Mouse (Mus musculus): ENCODE measurements around the gene Olfr1065.

DNA sequence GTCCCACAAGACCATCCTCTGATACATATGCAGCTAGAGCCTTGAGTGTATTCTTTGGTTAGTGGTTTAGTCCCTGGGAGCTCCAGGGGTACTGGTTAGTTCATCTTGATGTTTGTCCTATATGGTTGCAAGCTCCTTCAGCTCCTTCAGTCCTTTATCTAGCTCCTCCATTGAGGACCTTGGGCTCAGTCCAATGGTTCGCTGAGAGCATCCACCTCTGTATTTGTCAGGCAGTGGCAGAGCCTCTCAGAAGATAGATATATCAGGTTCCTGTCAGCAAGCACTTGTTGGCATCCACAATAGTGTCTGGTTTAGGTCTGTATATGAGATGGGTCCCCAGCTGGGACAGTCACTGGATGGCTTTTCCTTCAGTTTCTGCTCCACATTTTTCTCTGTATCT lies 10.0 kb upstream of the Olfr1065 start:
- no peak for TF ChIP-seq CTCF (IDR thresholded peaks at IDR 0.05; ENCODE audit: borderline replicate concordance, insufficient read depth, low read depth, low read length)
- no peak for TF ChIP-seq POLR2A (IDR thresholded peaks at IDR 0.05; ENCODE audit: borderline replicate concordance, insufficient read depth, low read length)
